Mouse (Mus musculus) heart, embryonic 14.5 days (tissue): ENCODE measurements around the gene Ccdc141. TPM values are rescaled to one million over a fixed set of nuclear protein-coding genes. Genes with fewer than 3 reads are reported as not detected.

ENCODE experiments used
- ATAC-seq: fragments of 200-750 bp; cut with Nextera tagmentation; 2 replicates; pipeline ENCODE4 v1.8.0; 2017; ENCODE audit warnings: low read depth, moderate TSS enrichment; ENCODE audit not compliant: insufficient number of reproducible peaks, insufficient read depth, low FRiP score
- H3K27ac ChIP-seq, 2 experiments: fragments of 200-500 bp in 1 of 2; fragments of 300-500 bp in 1 of 2; sonication (generic) in 1 of 2; replicated peaks in 1 of 2; 2 replicates each; pipeline ENCODE4 v1.5.1; 2012 to 2014; ENCODE audit warnings: low read depth in 2 of 2, low read length in 2 of 2, control low read depth in 1 of 2, mild to moderate bottlenecking in 1 of 2, mixed read lengths in 1 of 2; ENCODE audit not compliant: control insufficient read depth in 1 of 2, insufficient read depth in 1 of 2
- H3K27me3 ChIP-seq: fragments of 300-500 bp; sonication (generic); 2 replicates; pipeline ENCODE4 v1.6.1; 2014; ENCODE audit warnings: mild to moderate bottlenecking, low read length, control low read depth; ENCODE audit not compliant: control insufficient read depth, insufficient read depth
- H3K36me3 ChIP-seq: fragments of 300-500 bp; sonication (generic); 2 replicates; pipeline ENCODE4 v1.6.1; 2014; ENCODE audit warnings: mild to moderate bottlenecking, control low read depth, low read length, mixed read lengths; ENCODE audit not compliant: control insufficient read depth, insufficient read depth
- H3K4me1 ChIP-seq, 2 experiments: fragments of 200-500 bp in 1 of 2; fragments of 300-500 bp in 1 of 2; sonication (generic) in 1 of 2; 2 replicates each; pipeline ENCODE4 v1.6.1; 2012 to 2014; ENCODE audit warnings: low read length in 2 of 2, control low read depth in 1 of 2, mixed read lengths in 1 of 2; ENCODE audit not compliant: control insufficient read depth in 2 of 2, insufficient read depth in 2 of 2
- H3K4me2 ChIP-seq: fragments of 300-500 bp; sonication (generic); 2 replicates; pipeline ENCODE4 v1.6.1; 2014; ENCODE audit warnings: mild to moderate bottlenecking, low read length
- H3K4me3 ChIP-seq, 2 experiments: fragments of 200-500 bp in 1 of 2; fragments of 300-500 bp in 1 of 2; sonication (generic) in 1 of 2; 2 replicates each; pipeline ENCODE4 v1.5.1; 2012 to 2014; ENCODE audit warnings: low read length in 2 of 2, mild to moderate bottlenecking in 2 of 2, control low read depth in 1 of 2, low read depth in 1 of 2, moderate library complexity in 1 of 2; ENCODE audit not compliant: control insufficient read depth in 1 of 2, insufficient read depth in 1 of 2
- H3K9ac ChIP-seq: fragments of 300-500 bp; sonication (generic); 2 replicates; pipeline ENCODE4 v1.6.1; 2014; ENCODE audit warnings: mild to moderate bottlenecking, low read length
- H3K9me3 ChIP-seq: fragments of 300-500 bp; sonication (generic); 2 replicates; pipeline ENCODE4 v1.6.1; 2016; ENCODE audit warnings: low read length, control low read depth; ENCODE audit not compliant: control insufficient read depth
- WGBS: fragments of 180-500 bp; shearing (Covaris S2); extraction: QIAGEN DNeasy Blood & Tissue Kit; methylation state at CpG from one replicate; pipeline ENCODE4 v1.1.7; 2014; 5-methylcytosine and 5-hydroxymethylcytosine counted together
- polyA plus RNA-seq: library from polyadenylated mRNA; unstranded; fragments of >200 nt; fragmentation: Nextera tagmentation; extraction: Ambion mirVana; gene quantifications from 2 replicates; pipeline ENCODE4 v1.2.1, GENCODE M21; 2014

Ccdc141 gene
- polyA plus RNA-seq, 1 experiment from 2014 or later = 213 TPM

DNA sequence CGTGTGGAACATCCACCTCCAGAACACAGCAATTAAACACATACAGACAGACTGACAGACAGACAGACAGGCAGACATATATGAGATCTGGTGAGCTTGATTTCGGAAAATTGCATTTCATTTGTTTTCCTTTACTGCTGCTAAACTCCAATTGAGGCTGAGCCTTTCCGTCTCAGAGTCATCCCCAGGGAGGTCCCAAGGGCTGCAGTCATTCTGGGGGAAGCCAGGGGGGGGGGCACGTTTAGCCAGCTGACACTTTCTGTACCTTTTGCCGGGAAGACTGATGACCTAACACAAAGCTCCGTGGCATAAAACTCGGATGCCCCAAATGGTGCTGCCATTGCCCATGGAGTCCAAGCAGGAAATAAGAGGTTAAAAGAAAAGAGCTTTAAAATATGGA lies 5.0 kb upstream of the Ccdc141 start:
- H3K36me3 ChIP-seq = no peaks in the 10 kb centered on the region
- no peak overlapping the region for H3K9ac ChIP-seq
- no peaks in the 10 kb centered on the region for H3K9me3 ChIP-seq
- H3K4me3 ChIP-seq = no peak overlapping the region
- H3K4me2 ChIP-seq = no peak overlapping the region
- H3K27ac ChIP-seq = no peak overlapping the region
- 55% methylated on average over 7 of the region's 7 CpGs for WGBS
- H3K4me1 ChIP-seq = peaks cover 27 to 68% of the 10 kb centered on the region in 2 experiments
- H3K27me3 ChIP-seq = no peaks in the 10 kb centered on the region
- no peak for ATAC-seq

DNA sequence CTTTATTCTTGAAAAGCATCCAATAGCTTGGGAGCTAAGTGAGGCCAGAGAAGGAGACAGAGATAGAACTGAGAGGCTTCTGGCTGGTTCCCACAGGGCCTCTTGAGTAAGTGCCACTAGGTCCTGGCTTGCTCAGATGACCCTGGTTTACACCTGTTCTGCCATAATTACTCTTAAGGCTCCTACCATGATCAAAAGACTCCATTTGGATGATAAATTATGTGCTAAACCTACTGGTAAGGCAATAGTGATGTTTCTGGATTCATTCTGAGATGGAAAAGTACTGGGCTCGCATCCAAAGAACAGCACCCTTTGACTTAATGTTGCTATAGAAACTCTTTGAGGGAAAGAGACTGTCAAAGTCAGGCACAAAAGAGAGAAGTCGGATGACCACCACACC lies 3.9 kb upstream of the Ccdc141 start:
- H3K9ac ChIP-seq = no peak overlapping the region
- 66% methylated on average over 2 of the region's 2 CpGs for WGBS
- H3K27me3 ChIP-seq = no peaks in the 10 kb centered on the region
- no peak for ATAC-seq
- no peak overlapping the region for H3K4me3 ChIP-seq
- H3K4me1 ChIP-seq = peaks cover 27 to 68% of the 10 kb centered on the region in 2 experiments
- no peaks in the 10 kb centered on the region for H3K9me3 ChIP-seq
- H3K27ac ChIP-seq = peak overlapping the region; percentile 67 to 99; a peak in 3 of 4 replicates
- H3K36me3 ChIP-seq = no peaks in the 10 kb centered on the region
- H3K4me2 ChIP-seq = peak overlapping the region; percentile 3; the same call in 1 of the 2 replicates

DNA sequence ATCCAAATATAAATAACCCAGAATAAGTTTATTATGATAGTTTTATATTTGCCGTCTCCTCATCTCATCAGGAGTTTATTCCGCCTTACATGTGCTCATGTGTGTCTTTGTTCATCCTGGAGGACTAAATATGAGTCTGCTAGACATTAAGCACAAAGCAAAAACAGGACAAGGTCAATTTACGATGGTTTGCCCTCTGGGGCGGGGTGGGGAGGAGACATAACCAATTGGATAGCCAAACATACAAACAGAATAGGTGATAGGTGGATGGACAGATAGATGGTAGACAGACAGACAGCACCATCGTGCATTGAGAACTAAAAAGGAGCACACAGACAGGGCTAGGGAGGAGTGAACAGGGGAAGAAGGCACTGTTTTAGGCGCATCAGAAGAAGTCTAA lies 3.4 kb upstream of the Ccdc141 start:
- no peaks in the 10 kb centered on the region for H3K9me3 ChIP-seq
- no peaks in the 10 kb centered on the region for H3K27me3 ChIP-seq
- no peak for ATAC-seq
- peak overlapping the region; percentile 67 to 99; a peak in 3 of 4 replicates for H3K27ac ChIP-seq
- H3K4me1 ChIP-seq = peaks cover 27 to 68% of the 10 kb centered on the region in 2 experiments
- peak overlapping the region; percentile 3; the same call in 1 of the 2 replicates for H3K4me2 ChIP-seq
- no peaks in the 10 kb centered on the region for H3K36me3 ChIP-seq
- 70% methylated on average over 6 of the region's 6 CpGs for WGBS
- no peak overlapping the region for H3K4me3 ChIP-seq
- H3K9ac ChIP-seq = no peak overlapping the region; the same call in 1 of the 2 replicates

DNA sequence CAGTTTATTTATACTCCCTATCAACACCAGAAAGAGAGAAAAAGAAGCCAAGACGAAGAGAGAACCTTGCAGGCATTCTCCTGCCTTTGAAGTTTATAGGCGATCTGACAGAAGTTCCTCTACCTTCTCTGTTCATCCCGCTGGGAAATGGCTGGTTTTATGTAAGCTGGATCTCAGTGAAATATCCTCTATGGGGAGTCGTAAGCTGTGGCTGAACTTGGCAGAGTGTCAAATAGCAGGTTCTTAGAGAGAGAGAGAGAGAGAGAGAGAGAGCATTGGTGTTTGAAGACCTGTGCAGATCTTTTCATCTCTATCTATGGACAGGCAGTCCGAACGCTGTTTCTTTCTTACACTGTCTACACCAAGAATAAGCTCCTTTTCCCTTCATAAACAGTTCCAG lies 2.9 kb upstream of the Ccdc141 start:
- Histone ChIP-seq H3K9me3 (no peaks in the 10 kb centered on the region), H3K27ac (peak overlapping the region; percentile 69 to 99; a peak in 3 of 4 replicates), H3K27me3 (no peaks in the 10 kb centered on the region), H3K36me3 (peaks cover 2% of the 10 kb centered on the region), H3K4me2 (peak overlapping the region; percentile 15; the same call in 1 of the 2 replicates), H3K4me3 (no peak overlapping the region), H3K9ac (0 out of 2 replicates have a peak overlapping the region, but pooled peaks have one; percentile 26), H3K4me1 (peaks cover 29 to 68% of the 10 kb centered on the region in 2 experiments)
- no peak for ATAC-seq
- 30% methylated on average over 6 of the region's 6 CpGs for WGBS

DNA sequence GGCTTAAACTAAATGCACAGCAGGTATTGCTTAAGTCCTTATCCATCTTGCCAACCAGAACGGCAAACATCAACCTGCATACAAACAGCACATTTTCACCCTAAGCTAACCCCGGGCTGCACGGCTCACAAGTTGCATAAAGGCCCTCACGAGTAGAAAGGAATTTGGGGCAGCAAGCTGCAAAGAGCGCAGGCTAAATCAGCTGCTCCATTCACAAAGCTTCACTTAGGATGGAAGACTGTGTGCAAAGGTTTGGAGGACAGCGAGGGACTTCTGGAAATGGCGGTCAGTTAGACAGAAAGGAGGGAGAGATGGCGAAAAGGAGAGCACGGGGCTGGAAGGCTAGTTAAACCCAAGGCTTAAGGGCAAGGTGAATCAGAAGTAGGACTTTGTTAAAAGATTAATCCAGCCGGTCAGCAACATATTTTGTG lies 1.8 kb upstream of the Ccdc141 start:
- peak overlapping the region; percentile 70 for H3K9ac ChIP-seq
- WGBS = 28% methylated on average over 10 of the region's 10 CpGs
- peaks cover 13% of the 10 kb centered on the region for H3K36me3 ChIP-seq
- peak overlapping the region in 1 of 2 experiments; percentile 13; a peak in 1 of 4 replicates for H3K4me3 ChIP-seq
- ATAC-seq = no peak
- no peaks in the 10 kb centered on the region for H3K9me3 ChIP-seq
- peak overlapping the region; percentile 82 for H3K4me2 ChIP-seq
- peak overlapping the region; percentile 84 to 99 for H3K27ac ChIP-seq
- peaks cover 34 to 74% of the 10 kb centered on the region in 2 experiments for H3K4me1 ChIP-seq
- no peaks in the 10 kb centered on the region for H3K27me3 ChIP-seq

DNA sequence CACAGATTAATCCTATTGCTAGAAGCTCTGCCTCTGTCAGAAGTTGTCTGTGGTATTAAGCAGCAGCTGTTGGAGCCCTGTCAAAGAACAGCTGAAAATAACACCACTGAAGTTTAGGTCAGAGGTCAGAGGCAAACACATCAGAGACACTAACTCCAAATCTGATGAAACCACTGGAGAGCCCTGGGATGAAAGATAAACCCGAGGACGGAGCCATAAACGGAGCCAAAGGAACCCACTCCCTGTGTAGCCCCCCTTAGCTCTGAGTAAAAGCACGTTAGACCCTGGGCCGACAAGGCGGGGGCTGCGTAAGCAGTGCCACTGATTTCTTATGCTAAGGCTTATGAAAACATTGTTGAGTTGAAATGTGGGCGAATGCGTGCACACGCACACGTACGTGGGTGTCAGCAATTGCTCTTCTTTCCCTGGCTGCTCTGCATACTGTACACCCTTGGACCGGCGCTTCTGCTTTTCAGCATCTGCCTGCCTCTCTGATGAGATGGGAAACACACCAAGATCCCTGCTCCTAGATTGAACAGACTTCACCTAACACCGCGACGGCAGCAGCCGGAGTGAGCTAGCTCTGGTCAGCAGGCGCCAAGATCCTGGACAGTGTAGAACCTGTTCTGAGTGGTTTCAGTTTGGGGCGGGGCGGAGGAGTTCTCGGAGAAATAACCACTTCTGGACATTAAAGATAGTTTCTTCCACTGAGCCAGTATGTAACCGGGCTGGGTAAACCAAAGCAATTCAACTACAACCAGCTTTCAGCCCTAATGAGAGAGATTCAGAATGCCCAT lies 1.2 kb upstream of the Ccdc141 start:
- Histone ChIP-seq H3K9ac (peak overlapping the region; percentile 70), H3K4me1 (peaks cover 32 to 76% of the 10 kb centered on the region in 2 experiments), H3K27me3 (no peaks in the 10 kb centered on the region), H3K4me2 (peak overlapping the region; percentile 82), H3K4me3 (peak overlapping the region; percentile 4 to 13; a peak in 2 of 4 replicates), H3K9me3 (no peaks in the 10 kb centered on the region), H3K27ac (peak overlapping the region; percentile 84 to 99), H3K36me3 (peaks cover 20% of the 10 kb centered on the region)
- 0 out of 2 replicates have a peak, but pooled peaks have one; percentile 19 for ATAC-seq
- WGBS = 11% methylated on average over 23 of the region's 23 CpGs

DNA sequence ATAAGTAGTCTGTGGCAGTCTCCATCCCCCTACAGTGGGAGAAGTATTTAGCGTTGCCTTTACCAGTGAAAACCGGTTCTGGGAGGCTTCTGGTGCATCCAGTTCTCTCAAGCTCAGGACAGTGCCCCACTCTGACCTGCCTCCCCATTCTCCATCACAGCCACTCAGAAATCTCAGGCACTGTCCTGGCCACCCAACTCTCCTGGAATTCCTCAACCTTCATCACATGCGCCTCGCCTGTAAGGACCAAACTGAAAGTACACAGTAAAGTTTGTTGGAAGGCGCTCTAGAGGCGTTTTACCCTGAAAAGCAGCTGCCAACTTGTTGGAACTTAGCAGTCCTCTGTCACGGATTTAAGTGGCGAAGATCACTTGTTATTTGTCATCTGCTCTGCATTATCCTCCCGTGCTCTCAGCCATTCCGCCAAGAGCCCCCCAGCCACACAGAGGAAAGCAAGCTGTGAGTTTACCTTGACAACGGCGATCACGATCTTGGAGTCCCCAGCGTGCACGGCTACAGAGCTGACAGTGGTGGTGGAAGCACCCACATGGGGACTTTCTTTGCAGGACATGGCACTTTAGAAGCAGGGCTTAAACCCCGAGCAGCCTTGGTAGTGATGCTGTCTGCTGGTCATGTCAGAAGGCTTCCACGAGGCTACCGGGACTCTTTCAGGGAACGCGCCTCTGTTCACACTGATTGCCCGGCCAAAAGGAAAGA lies 362 bp downstream of the Ccdc141 start:
- ATAC-seq = peak; percentile 71
- Histone ChIP-seq H3K27ac (peak overlapping the region; percentile 97 to 99), H3K4me3 (peak overlapping the region; percentile 77 to 90), H3K36me3 (peaks cover 31% of the 10 kb centered on the region), H3K4me1 (peaks cover 30 to 74% of the 10 kb centered on the region in 2 experiments), H3K9me3 (no peaks in the 10 kb centered on the region), H3K27me3 (no peaks in the 10 kb centered on the region), H3K4me2 (peak overlapping the region; percentile 82), H3K9ac (peak overlapping the region; percentile 94)
- WGBS = under 1% methylated on average over 21 of the region's 21 CpGs
